In the genomic region with DNA sequence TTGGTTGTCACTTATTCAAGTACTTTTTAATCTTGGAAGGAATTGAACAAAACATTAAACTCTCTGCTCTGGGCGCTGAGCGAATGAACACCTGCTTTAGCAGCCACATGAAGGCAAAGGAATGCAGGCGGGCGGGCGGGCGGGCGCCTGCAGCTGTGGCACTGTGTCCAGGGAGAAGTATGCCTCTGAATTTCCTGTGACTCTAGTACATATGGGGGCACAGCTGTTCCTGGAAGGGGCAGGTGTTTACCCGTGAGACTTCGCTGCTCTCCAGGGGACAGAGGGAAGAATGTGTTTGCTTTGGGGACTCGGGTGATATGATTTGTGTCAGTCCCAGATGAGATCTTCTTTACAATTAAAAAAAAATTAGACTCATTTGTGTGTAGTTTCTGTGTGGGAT, we compare ENCODE assay signal across 21 mouse cellular contexts.
DNase-seq lines count a peak whose midpoint lies in the region; ATAC-seq and TF ChIP-seq lines count a peak whose summit lies in the region.
"Had no signal": no experiment of that assay in that cellular context is flagged by ENCODE, and none has a peak within 500 bp of the region (broad histone marks: within the 10 kb centered on the region; RNA-seq: fewer than 3 reads in every experiment).

No protein-coding gene starts in this region.

- 35% methylated on average over 10 of the region's 10 CpGs for WGBS in kidney, adult 2 months
- 57% methylated on average over 10 of the region's 10 CpGs for WGBS in kidney, embryonic 16.5 days
- 69% methylated on average over 10 of the region's 10 CpGs for WGBS in kidney, embryonic 15.5 days
- WGBS in limb, embryonic 14.5 days = 31% methylated on average over 10 of the region's 10 CpGs
- WGBS in forebrain, postnatal 0 days = 79% methylated on average over 10 of the region's 10 CpGs

- H3K27ac ChIP-seq in kidney, adult 2 months (ENCODE audit: insufficient read depth, low read depth, low read length) = no peak overlapping the region
- H3K27ac ChIP-seq in kidney, embryonic 16.5 days (ENCODE audit: low read length) = no peak overlapping the region
- H3K27ac ChIP-seq in kidney, embryonic 15.5 days = 0 out of 2 replicates have a peak overlapping the region, but pooled peaks have one; percentile 27
- 0 out of 2 replicates have a peak overlapping the region, but pooled peaks have one; percentile 46 for H3K27ac ChIP-seq in limb, embryonic 14.5 days (replicated peaks; ENCODE audit: low read depth, low read length)
- no peak overlapping the region for H3K27ac ChIP-seq in forebrain, postnatal 0 days (ENCODE audit: low read depth, low read length)
- H3K27ac ChIP-seq: forebrain, embryonic 13.5 days; hindbrain, embryonic 13.5 days; liver, embryonic 12.5 days; midbrain, embryonic 13.5 days; neural tube, embryonic 13.5 days had no signal

- ATAC-seq in kidney, embryonic 16.5 days (ENCODE audit: low FRiP score, low TSS enrichment) = no peak
- no peak for ATAC-seq in kidney, embryonic 15.5 days (replicated peaks; ENCODE audit: low FRiP score)
- ATAC-seq in limb, embryonic 14.5 days (ENCODE audit: low FRiP score, low read depth) = peak; percentile 72
- ATAC-seq in forebrain, postnatal 0 days = no peak
- ATAC-seq: forebrain, embryonic 13.5 days; inflammation-experienced regulatory T-cells, adult 6 months; liver, embryonic 12.5 days; midbrain, embryonic 13.5 days had no signal

- no peak overlapping the region for H3K4me3 ChIP-seq in kidney, adult 2 months (ENCODE audit: insufficient read depth, low read depth, low read length)
- no peak overlapping the region for H3K4me3 ChIP-seq in kidney, embryonic 16.5 days (ENCODE audit: low read length)
- no peak overlapping the region for H3K4me3 ChIP-seq in kidney, embryonic 15.5 days (replicated peaks)
- no peak overlapping the region for H3K4me3 ChIP-seq in limb, embryonic 14.5 days (replicated peaks; ENCODE audit: low read length)
- H3K4me3 ChIP-seq in forebrain, postnatal 0 days (ENCODE audit: low read depth, low read length) = no peak overlapping the region
- H3K4me3 ChIP-seq: forebrain, embryonic 13.5 days; heart, embryonic 12.5 days; hindbrain, embryonic 13.5 days; left cerebral cortex, adult 2 months; liver, embryonic 12.5 days; midbrain, embryonic 13.5 days; neural tube, embryonic 13.5 days had no signal

- no peak overlapping the region for H3K9ac ChIP-seq in kidney, embryonic 16.5 days (replicated peaks; ENCODE audit: low read length)
- no peak overlapping the region for H3K9ac ChIP-seq in kidney, embryonic 15.5 days
- no peak overlapping the region for H3K9ac ChIP-seq in limb, embryonic 14.5 days (ENCODE audit: low read depth, low read length, severe bottlenecking)
- H3K9ac ChIP-seq in forebrain, postnatal 0 days = no peak overlapping the region
- H3K9ac ChIP-seq: forebrain, embryonic 13.5 days; heart, embryonic 12.5 days; hindbrain, embryonic 13.5 days; liver, embryonic 12.5 days; midbrain, embryonic 13.5 days; neural tube, embryonic 13.5 days had no signal

- no peak overlapping the region for H3K4me2 ChIP-seq in kidney, embryonic 16.5 days (replicated peaks; ENCODE audit: low read depth, low read length)
- H3K4me2 ChIP-seq in kidney, embryonic 15.5 days = no peak overlapping the region
- H3K4me2 ChIP-seq in limb, embryonic 14.5 days (replicated peaks; ENCODE audit: low read depth, low read length, severe bottlenecking) = no peak overlapping the region
- H3K4me2 ChIP-seq in forebrain, postnatal 0 days (ENCODE audit: low read depth) = no peak overlapping the region
- H3K4me2 ChIP-seq: forebrain, embryonic 13.5 days; heart, embryonic 12.5 days; hindbrain, embryonic 13.5 days; liver, embryonic 12.5 days; midbrain, embryonic 13.5 days; neural tube, embryonic 13.5 days had no signal

- TF ChIP-seq CTCF in kidney, adult 2 months (conservative IDR thresholded peaks at IDR 0.05; ENCODE audit: insufficient read depth, insufficient read length, low read depth, low read length) = no peak
- no peak for TF ChIP-seq CTCF in forebrain, postnatal 0 days (IDR thresholded peaks at IDR 0.05; ENCODE audit: low read depth)

- no peaks in the 10 kb centered on the region for H3K36me3 ChIP-seq in kidney, adult 2 months (ENCODE audit: control insufficient read depth, insufficient read depth, low read length)
- peaks cover 4% of the 10 kb centered on the region; the same call in 1 of the 2 replicates for H3K36me3 ChIP-seq in kidney, embryonic 16.5 days (ENCODE audit: insufficient read depth, low read length)
- H3K36me3 ChIP-seq in kidney, embryonic 15.5 days = peaks cover 3% of the 10 kb centered on the region; the same call in 1 of the 2 replicates
- H3K36me3 ChIP-seq in limb, embryonic 14.5 days (ENCODE audit: control insufficient read depth, insufficient read depth, low read length) = peaks cover 29% of the 10 kb centered on the region
- no peaks in the 10 kb centered on the region for H3K36me3 ChIP-seq in forebrain, postnatal 0 days (ENCODE audit: insufficient read depth)
- H3K36me3 ChIP-seq: hindbrain, embryonic 13.5 days; liver, embryonic 12.5 days; midbrain, embryonic 13.5 days; neural tube, embryonic 13.5 days had no signal

- no peaks in the 10 kb centered on the region for H3K27me3 ChIP-seq in kidney, adult 2 months (replicated peaks; ENCODE audit: control insufficient read depth, insufficient read depth, low read length)
- H3K27me3 ChIP-seq in kidney, embryonic 16.5 days (ENCODE audit: insufficient read depth, low read length) = no peaks in the 10 kb centered on the region
- H3K27me3 ChIP-seq in kidney, embryonic 15.5 days = no peaks in the 10 kb centered on the region
- no peaks in the 10 kb centered on the region for H3K27me3 ChIP-seq in limb, embryonic 14.5 days (ENCODE audit: control insufficient read depth, insufficient read depth, low read length)
- H3K27me3 ChIP-seq in forebrain, postnatal 0 days (ENCODE audit: insufficient read depth, low read length) = no peaks in the 10 kb centered on the region
- H3K27me3 ChIP-seq: forebrain, embryonic 13.5 days; heart, embryonic 12.5 days; hindbrain, embryonic 13.5 days; midbrain, embryonic 13.5 days; neural tube, embryonic 13.5 days had no signal

- TF ChIP-seq POLR2A in kidney, adult 2 months (IDR thresholded peaks at IDR 0.05; ENCODE audit: low read depth, low read length) = no peak
- TF ChIP-seq POLR2A in limb, embryonic 14.5 days (IDR thresholded peaks at IDR 0.05; ENCODE audit: borderline replicate concordance, extremely low read depth, insufficient read depth, insufficient read length) = no peak

- H3K4me1 ChIP-seq in kidney, adult 2 months (ENCODE audit: control insufficient read depth, insufficient read depth, low read length) = peaks cover 2% of the 10 kb centered on the region; the same call in 1 of the 2 replicates
- peaks cover 30% of the 10 kb centered on the region for H3K4me1 ChIP-seq in kidney, embryonic 16.5 days (ENCODE audit: insufficient read depth, low read length)
- H3K4me1 ChIP-seq in kidney, embryonic 15.5 days = peaks cover 48% of the 10 kb centered on the region
- peaks cover 44% of the 10 kb centered on the region for H3K4me1 ChIP-seq in limb, embryonic 14.5 days (ENCODE audit: control insufficient read depth, insufficient read depth, low read length)
- H3K4me1 ChIP-seq in forebrain, postnatal 0 days (ENCODE audit: insufficient read depth) = no peaks in the 10 kb centered on the region
- H3K4me1 ChIP-seq: liver, embryonic 12.5 days; midbrain, embryonic 13.5 days; neural tube, embryonic 13.5 days had no signal

- DNase-seq in kidney, adult 2 months = peak; percentile 36
- peak; percentile 43 for DNase-seq in limb, embryonic 14.5 days (ENCODE audit: low spot score)
- peak; percentile 68 to 75 for DNase-seq in thymus, postnatal 10 days (ENCODE audit: low spot score in 2 of 2)
- no peak for DNase-seq in forebrain, postnatal 0 days
- DNase-seq in cerebellum, postnatal 36 days = no peak
- DNase-seq in frontal cortex, postnatal 36 days (ENCODE audit: low spot score in 2 of 2) = no peak
- DNase-seq: adrenal gland, postnatal 36 days; cerebellum, adult 11-12 months; cerebellum, postnatal 14 days; embryo, embryonic 11 days; layer of hippocampus, adult 9-11 months had no signal

- H3K9me3 ChIP-seq in kidney, embryonic 16.5 days (ENCODE audit: low read length) = peaks cover 9% of the 10 kb centered on the region; the same call in 1 of the 2 replicates
- H3K9me3 ChIP-seq in kidney, embryonic 15.5 days (replicated peaks) = no peaks in the 10 kb centered on the region
- H3K9me3 ChIP-seq in limb, embryonic 14.5 days (ENCODE audit: control insufficient read depth, low read length) = peaks cover 9% of the 10 kb centered on the region
- H3K9me3 ChIP-seq in forebrain, postnatal 0 days (ENCODE audit: low read length) = no peaks in the 10 kb centered on the region
- H3K9me3 ChIP-seq: heart, embryonic 12.5 days; liver, embryonic 12.5 days had no signal

Comparison
In these comparisons a context has a peak if more than half of its experiments do, and no peak if none do; other contexts are left out.
1. H3K27ac ChIP-seq: peak in kidney, embryonic 15.5 days (single experiment) and limb, embryonic 14.5 days (single experiment); none in kidney, adult 2 months (single experiment), kidney, embryonic 16.5 days (single experiment) and forebrain, postnatal 0 days (single experiment).
2. DNase-seq: peak in kidney, adult 2 months (single experiment), limb, embryonic 14.5 days (single experiment) and thymus, postnatal 10 days (2 of 2); none in forebrain, postnatal 0 days (single experiment), cerebellum, postnatal 36 days (0 of 2) and frontal cortex, postnatal 36 days (0 of 2).